Mouse (Mus musculus) liver, adult 2 months (tissue): ENCODE results near the gene Tmem86a. TPM values are rescaled to one million over a fixed set of nuclear protein-coding genes. Genes with fewer than 3 reads are reported as not detected.

ENCODE experiments used
- DNase-seq: peaks from one replicate; pipeline ENCODE4 v3.0.0-alpha.2; 2011; ENCODE audit warnings: low read depth, low spot score; ENCODE audit errors: extremely low read depth
- H3K27ac ChIP-seq: fragments of 200-500 bp; replicated peaks from 2 replicates; pipeline ENCODE4 v1.5.1; 2012; ENCODE audit warnings: low read depth, mild to moderate bottlenecking, control low read depth, inconsistent platforms, low read length; ENCODE audit not compliant: insufficient read depth
- H3K27me3 ChIP-seq: fragments of 200-500 bp; 2 replicates; pipeline ENCODE4 v1.6.1; 2012; ENCODE audit warnings: mild to moderate bottlenecking, moderate library complexity, low read length, inconsistent platforms; ENCODE audit not compliant: control insufficient read depth, insufficient read depth
- H3K36me3 ChIP-seq: fragments of 200-500 bp; 2 replicates; pipeline ENCODE4 v1.6.1; 2012; ENCODE audit warnings: low read length, inconsistent platforms; ENCODE audit not compliant: control insufficient read depth, insufficient read depth
- H3K4me1 ChIP-seq: fragments of 200-500 bp; 2 replicates; pipeline ENCODE4 v1.6.1; 2011; ENCODE audit warnings: low read length; ENCODE audit not compliant: control insufficient read depth, insufficient read depth
- H3K4me3 ChIP-seq: fragments of 200-500 bp; 2 replicates; pipeline ENCODE4 v1.5.1; 2011; ENCODE audit warnings: low read depth, mild to moderate bottlenecking, control low read depth, low read length, moderate library complexity; ENCODE audit not compliant: insufficient read depth
- H3K79me2 ChIP-seq: fragments of 200-500 bp; 2 replicates; pipeline ENCODE4 v1.6.1; 2012; ENCODE audit warnings: inconsistent platforms, mild to moderate bottlenecking, low read length, moderate library complexity; ENCODE audit not compliant: control insufficient read depth, insufficient read depth
- H3K9ac ChIP-seq: fragments of 200-500 bp; 2 replicates; pipeline ENCODE4 v1.6.1; 2012; ENCODE audit warnings: low read depth, mild to moderate bottlenecking, control low read depth, inconsistent platforms, low read length
- CTCF ChIP-seq: fragments of 200-500 bp; IDR thresholded peaks from 2 replicates; pipeline ENCODE4 v1.5.1; 2011; ENCODE audit warnings: low read depth, low read length, control low read depth
- POLR2A ChIP-seq: fragments of 200-500 bp; IDR thresholded peaks from 2 replicates; pipeline ENCODE4 v1.6.1; 2011; ENCODE audit warnings: low read length, control low read depth; ENCODE audit not compliant: insufficient read depth; ENCODE audit errors: extremely low read depth
- WGBS: fragments of 180-500 bp; shearing (Covaris S2); methylation state at CpG from one replicate; pipeline ENCODE4 v1.1.7; 2018; 5-methylcytosine and 5-hydroxymethylcytosine counted together
- polyA plus RNA-seq: library from polyadenylated mRNA; depleted of rRNA; stranded (reverse); fragments of >200 nt; gene quantifications from 2 replicates; pipeline ENCODE4 v1.2.3, GENCODE M21; 2012
- total RNA-seq: library from RNA; depleted of rRNA; stranded (reverse); fragments of >200 nt; gene quantifications from 2 replicates; pipeline ENCODE4 v1.2.3, GENCODE M21; 2014

The Tmem86a gene
- total and polyA plus RNA-seq, 2 experiments: 5.7 to 16.1 TPM

DNA sequence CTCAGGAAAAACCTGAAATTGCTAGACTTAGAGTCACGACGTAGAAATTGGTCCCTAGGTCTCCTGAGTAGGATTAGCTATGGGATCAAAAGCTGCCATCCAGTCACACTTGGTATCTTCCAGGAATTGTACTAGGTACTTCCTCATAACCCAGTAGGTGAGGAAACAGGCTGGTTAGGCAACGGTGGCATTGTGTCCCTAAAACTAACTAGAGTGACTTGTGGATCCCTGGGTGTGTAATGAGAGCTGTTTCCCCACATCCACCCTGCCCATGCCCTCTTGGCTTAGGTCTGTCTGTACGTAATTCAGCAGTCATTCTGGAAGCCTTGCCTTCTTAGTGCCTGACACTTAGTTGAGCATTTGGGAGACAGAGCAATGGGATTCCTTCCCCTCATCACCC, 5.9 kb downstream of the Tmem86a start:
- Histone ChIP-seq H3K4me1 (peaks cover 6% of the 10 kb centered on the region; the same call in 1 of the 2 replicates), H3K36me3 (no peaks in the 10 kb centered on the region), H3K4me3 (no peak overlapping the region), H3K27ac (no peak overlapping the region), H3K27me3 (no peaks in the 10 kb centered on the region), H3K9ac (no peak overlapping the region), H3K79me2 (no peaks in the 10 kb centered on the region)
- WGBS: 81% methylated on average over 4 of the region's 4 CpGs
- no peak for DNase-seq
- no peak for TF ChIP-seq CTCF
- no peak for TF ChIP-seq POLR2A

DNA sequence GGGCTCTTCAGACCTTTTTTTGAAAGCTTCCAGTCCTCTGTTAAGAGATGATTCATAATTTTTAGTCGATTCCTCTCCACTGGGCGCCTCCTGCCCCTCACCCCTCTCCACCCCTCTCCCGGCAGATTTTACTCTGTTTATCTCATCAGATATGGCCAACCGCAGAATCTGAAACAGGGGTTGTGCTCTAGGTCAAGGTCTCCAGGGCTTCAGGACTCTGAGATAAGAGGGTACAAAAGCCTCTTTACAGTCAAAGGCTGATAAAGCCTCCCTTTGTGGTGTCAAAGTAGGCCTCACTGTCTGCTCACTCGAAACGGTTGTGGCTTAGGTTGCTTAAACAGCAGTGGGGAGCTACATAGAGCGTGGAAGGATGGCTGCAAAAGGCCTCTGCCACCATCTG, 8.9 kb downstream of the Tmem86a start:
- 60% methylated on average over 7 of the region's 7 CpGs for WGBS
- Histone ChIP-seq H3K79me2 (no peaks in the 10 kb centered on the region), H3K9ac (no peak overlapping the region), H3K4me3 (no peak overlapping the region), H3K27ac (no peak overlapping the region), H3K36me3 (no peaks in the 10 kb centered on the region), H3K27me3 (no peaks in the 10 kb centered on the region), H3K4me1 (no peaks in the 10 kb centered on the region)
- DNase-seq: no peak
- no peak for TF ChIP-seq POLR2A
- TF ChIP-seq CTCF: no peak

- Histone ChIP-seq H3K27ac (no peak overlapping the region), H3K9ac (no peak overlapping the region), H3K4me3 (no peak overlapping the region), H3K27me3 (no peaks in the 10 kb centered on the region), H3K36me3 (no peaks in the 10 kb centered on the region), H3K4me1 (no peaks in the 10 kb centered on the region), H3K79me2 (no peaks in the 10 kb centered on the region)
- WGBS: 79% methylated on average over 5 of the region's 5 CpGs
- TF ChIP-seq CTCF (no peak), POLR2A (no peak)
- no peak for DNase-seq
Measured at GRCm38 (mm10) chr7:47061560-47061959, 11.2 kb downstream of the Tmem86a start.

- WGBS: 94% methylated on average over 3 of the region's 3 CpGs
Measured at GRCm38 (mm10) chr7:47066942-47067341, 16.5 kb downstream of the Tmem86a start.

GRCm38 (mm10) chr7:47067879-47068278, 17.5 kb downstream of the Tmem86a start:
- Histone ChIP-seq H3K9ac (no peak overlapping the region), H3K36me3 (no peaks in the 10 kb centered on the region), H3K27me3 (no peaks in the 10 kb centered on the region), H3K4me1 (no peaks in the 10 kb centered on the region), H3K4me3 (no peak overlapping the region), H3K27ac (no peak overlapping the region), H3K79me2 (no peaks in the 10 kb centered on the region)
- DNase-seq: peak; percentile 58
- TF ChIP-seq CTCF (no peak), POLR2A (no peak)
- 62% methylated on average over 5 of the region's 5 CpGs for WGBS

More at GRCm38 (mm10) chr7:47066942-47067341, 16.5 kb downstream of the Tmem86a start:
- no peaks in the 10 kb centered on the region for H3K36me3 ChIP-seq
- H3K9ac ChIP-seq: no peak overlapping the region
- no peaks in the 10 kb centered on the region for H3K27me3 ChIP-seq
- H3K4me3 ChIP-seq: no peak overlapping the region
- TF ChIP-seq POLR2A (no peak), CTCF (no peak)
- no peaks in the 10 kb centered on the region for H3K4me1 ChIP-seq
- no peak for DNase-seq
- H3K79me2 ChIP-seq: no peaks in the 10 kb centered on the region
- H3K27ac ChIP-seq: no peak overlapping the region

GRCm38 (mm10) chr7:47072551-47072950, 22.1 kb downstream of the Tmem86a start:
- no peak for DNase-seq
- H3K4me1 ChIP-seq: no peaks in the 10 kb centered on the region
- no peaks in the 10 kb centered on the region for H3K36me3 ChIP-seq
- no peak overlapping the region for H3K27ac ChIP-seq
- H3K4me3 ChIP-seq: no peak overlapping the region
- no peak overlapping the region for H3K9ac ChIP-seq
- TF ChIP-seq CTCF: no peak
- no peak for TF ChIP-seq POLR2A
- H3K27me3 ChIP-seq: no peaks in the 10 kb centered on the region
- H3K79me2 ChIP-seq: no peaks in the 10 kb centered on the region
- WGBS: 80% methylated on average over 5 of the region's 5 CpGs
